Mouse (Mus musculus) lung, embryonic 14.5 days (tissue): ENCODE data around the gene Lrrc8d. TPM values are rescaled to one million over a fixed set of nuclear protein-coding genes. Genes with fewer than 3 reads are reported as not detected.

Experiments used
- ATAC-seq: fragments of 200-750 bp; cut with Nextera tagmentation; 2 replicates; pipeline ENCODE4 v1.8.0; 2017; ENCODE audit warnings: mild to moderate bottlenecking, moderate TSS enrichment, moderate library complexity; ENCODE audit not compliant: insufficient read depth
- DNase-seq: peaks from one replicate; pipeline ENCODE4 v3.0.0-alpha.2; 2015
- H3K27ac ChIP-seq: fragments of 300-500 bp; sonication (generic); 2 replicates; pipeline ENCODE4 v1.5.1; 2014; ENCODE audit warnings: low read depth, mild to moderate bottlenecking, moderate library complexity
- H3K27me3 ChIP-seq: fragments of 300-500 bp; sonication (generic); 2 replicates; pipeline ENCODE4 v1.6.1; 2014; ENCODE audit warnings: low read length, control low read depth; ENCODE audit not compliant: insufficient read depth
- H3K36me3 ChIP-seq: fragments of 300-500 bp; sonication (generic); 2 replicates; pipeline ENCODE4 v1.6.1; 2014; ENCODE audit warnings: control low read depth; ENCODE audit not compliant: insufficient read depth
- H3K4me1 ChIP-seq: fragments of 300-500 bp; sonication (generic); 2 replicates; pipeline ENCODE4 v1.6.1; 2014; ENCODE audit warnings: antibody characterized with exemption, control low read depth; ENCODE audit not compliant: insufficient read depth
- H3K4me2 ChIP-seq: fragments of 300-500 bp; sonication (generic); 2 replicates; pipeline ENCODE4 v1.6.1; 2014; ENCODE audit warnings: mild to moderate bottlenecking
- H3K4me3 ChIP-seq: fragments of 300-500 bp; sonication (generic); 2 replicates; pipeline ENCODE4 v1.5.1; 2014; ENCODE audit warnings: low read depth, low read length
- H3K9ac ChIP-seq: fragments of 300-500 bp; sonication (generic); 2 replicates; pipeline ENCODE4 v1.6.1; 2014
- H3K9me3 ChIP-seq: fragments of 300-500 bp; sonication (generic); 2 replicates; pipeline ENCODE4 v1.6.1; 2016; ENCODE audit warnings: low read depth, low read length, control low read depth
- CTCF ChIP-seq: IDR thresholded peaks from 2 replicates; pipeline ENCODE4 v1.5.1; 2016; ENCODE audit warnings: antibody characterized with exemption, low read depth
- WGBS: fragments of 180-500 bp; shearing (Covaris S2); extraction: QIAGEN DNeasy Blood & Tissue Kit; methylation state at CpG from one replicate; pipeline ENCODE4 v1.1.7; 2014; 5-methylcytosine and 5-hydroxymethylcytosine counted together
- polyA plus RNA-seq: library from polyadenylated mRNA; unstranded; fragments of >200 nt; fragmentation: Nextera tagmentation; extraction: Ambion mirVana; gene quantifications from 2 replicates; pipeline ENCODE4 v1.2.1, GENCODE M21; 2014

Gene Lrrc8d
- polyA plus RNA-seq, 1 experiment from 2014 or later = 25.0 TPM

DNA sequence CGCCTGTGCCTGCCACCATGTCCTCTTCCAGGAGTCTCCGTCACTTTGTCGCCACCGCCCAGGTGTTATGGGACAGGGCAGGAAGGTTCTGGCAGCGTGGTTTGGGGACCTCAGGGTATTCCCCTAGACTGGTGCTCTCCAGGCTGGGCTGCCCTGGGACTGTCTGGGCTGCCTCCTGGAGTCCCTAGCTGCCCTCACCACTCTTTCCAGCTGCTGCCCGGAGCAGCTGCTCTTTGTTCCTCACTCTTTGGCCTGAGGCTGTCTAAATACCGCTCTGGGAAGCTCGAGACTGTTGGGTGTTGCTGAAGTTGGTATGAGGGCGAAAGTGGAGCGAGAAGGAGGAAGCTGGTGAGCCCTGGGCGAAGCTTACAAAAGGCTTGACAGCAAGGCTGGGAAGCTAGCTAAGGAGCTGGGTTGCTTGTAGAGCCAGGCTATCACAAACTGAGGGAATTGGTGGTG, 32.7 kb downstream of the Lrrc8d start:
- 21% methylated on average over 11 of the region's 11 CpGs for WGBS
- H3K9ac ChIP-seq = peak overlapping the region; percentile 61

DNA sequence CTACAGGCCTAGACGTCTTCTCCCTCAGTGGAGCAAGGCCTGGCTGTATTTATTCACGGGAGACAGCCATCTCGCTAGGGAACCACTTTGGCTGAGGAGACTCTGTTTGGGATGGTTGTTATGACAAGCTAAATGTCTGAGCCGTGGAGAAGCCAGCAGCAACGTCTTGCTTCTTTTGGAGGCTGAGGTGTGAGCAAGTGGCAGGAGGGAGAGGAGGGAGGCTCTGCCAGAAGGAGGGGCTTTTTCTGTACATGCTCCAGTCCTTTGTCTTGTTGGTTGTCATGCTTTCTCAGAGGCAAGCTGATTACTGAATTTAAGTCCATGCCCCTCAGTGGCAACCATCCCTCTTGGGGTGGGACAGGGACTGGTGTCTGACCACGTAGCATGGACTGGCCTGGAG, 33.5 kb downstream of the Lrrc8d start:
- H3K4me1 ChIP-seq = peaks cover 10% of the 10 kb centered on the region; the same call in 1 of the 2 replicates
- no peak overlapping the region; the same call in 1 of the 2 replicates for H3K9ac ChIP-seq
- peak overlapping the region; percentile 84 for H3K4me2 ChIP-seq
- peak overlapping the region; percentile 87 for H3K27ac ChIP-seq
- H3K27me3 ChIP-seq = no peaks in the 10 kb centered on the region
- H3K36me3 ChIP-seq = 0 out of 2 replicates have a peak, but pooled peaks cover 3% of the 10 kb centered on the region
- H3K4me3 ChIP-seq = peak overlapping the region; percentile 49
- 48% methylated on average over 6 of the region's 6 CpGs for WGBS
- ATAC-seq (no peak; the same call in 1 of the 2 replicates), DNase-seq (peak; percentile 46)
- H3K9me3 ChIP-seq = no peaks in the 10 kb centered on the region
- no peak for TF ChIP-seq CTCF

More for the DNA sequence above, 32.7 kb downstream of the Lrrc8d start:
- Histone ChIP-seq H3K4me2 (peak overlapping the region; percentile 84), H3K27ac (peak overlapping the region; percentile 87), H3K36me3 (0 out of 2 replicates have a peak, but pooled peaks cover 3% of the 10 kb centered on the region), H3K4me1 (peaks cover 10% of the 10 kb centered on the region; the same call in 1 of the 2 replicates), H3K27me3 (no peaks in the 10 kb centered on the region), H3K9me3 (no peaks in the 10 kb centered on the region), H3K4me3 (peak overlapping the region; percentile 49)
- ATAC-seq = peak; percentile 84
- no peak for TF ChIP-seq CTCF
- peak; percentile 74 for DNase-seq

DNA sequence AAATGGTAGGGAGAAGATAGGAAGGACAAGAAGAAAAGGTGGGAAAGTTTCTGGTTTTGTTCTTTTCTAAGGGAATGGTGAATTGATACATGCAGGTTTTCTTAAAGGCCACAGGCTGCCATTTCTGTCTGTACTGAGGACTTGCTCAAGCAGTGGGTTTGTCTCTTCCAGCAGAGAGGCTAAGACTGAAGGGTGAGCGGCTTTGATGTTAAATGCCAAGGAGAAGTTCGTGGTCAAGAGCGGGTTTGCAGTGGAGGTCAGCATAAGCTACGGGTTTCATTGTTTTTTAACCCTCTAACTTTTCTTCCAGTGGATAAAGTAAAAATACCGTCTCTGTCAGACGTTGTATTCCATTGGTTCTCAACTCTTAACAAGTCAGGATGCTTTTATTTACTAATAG, 36.6 kb downstream of the Lrrc8d start:
- TF ChIP-seq CTCF = no peak
- H3K9me3 ChIP-seq = no peaks in the 10 kb centered on the region
- H3K36me3 ChIP-seq = 0 out of 2 replicates have a peak, but pooled peaks cover 11% of the 10 kb centered on the region
- H3K4me2 ChIP-seq = no peak overlapping the region
- 79% methylated on average over 6 of the region's 6 CpGs for WGBS
- H3K27me3 ChIP-seq = no peaks in the 10 kb centered on the region
- 0 out of 2 replicates have a peak, but pooled peaks cover 6% of the 10 kb centered on the region for H3K4me1 ChIP-seq
- H3K4me3 ChIP-seq = no peak overlapping the region
- no peak for ATAC-seq
- no peak for DNase-seq
- H3K27ac ChIP-seq = no peak overlapping the region
- H3K9ac ChIP-seq = no peak overlapping the region

DNA sequence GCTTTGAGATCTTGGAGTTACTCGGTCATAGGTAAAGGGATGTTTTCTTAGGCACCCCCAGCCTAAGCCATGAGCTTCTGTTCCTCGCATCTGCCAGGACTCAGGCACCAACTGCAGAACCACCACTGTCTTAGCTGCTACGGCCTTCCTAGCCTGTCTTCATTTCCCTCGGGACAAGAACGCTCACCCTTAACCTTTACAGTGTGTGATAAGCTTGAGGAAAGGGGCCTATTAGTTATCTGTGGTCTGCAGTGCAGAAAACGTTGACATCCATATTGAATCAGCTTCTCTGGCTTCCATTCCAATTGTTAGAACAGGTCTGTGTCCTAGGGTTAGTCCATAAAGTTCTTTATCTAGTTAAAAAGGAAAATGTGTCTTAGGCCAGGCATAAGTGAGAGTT, 37.4 kb downstream of the Lrrc8d start:
- DNase-seq = no peak
- H3K9ac ChIP-seq = no peak overlapping the region
- peak overlapping the region; percentile 60 for H3K27ac ChIP-seq
- no peak for TF ChIP-seq CTCF
- no peak overlapping the region for H3K4me2 ChIP-seq
- 0 out of 2 replicates have a peak, but pooled peaks cover 6% of the 10 kb centered on the region for H3K4me1 ChIP-seq
- no peaks in the 10 kb centered on the region for H3K9me3 ChIP-seq
- WGBS = 50% methylated on average over 6 of the region's 6 CpGs
- H3K27me3 ChIP-seq = no peaks in the 10 kb centered on the region
- H3K4me3 ChIP-seq = no peak overlapping the region
- H3K36me3 ChIP-seq = 0 out of 2 replicates have a peak, but pooled peaks cover 11% of the 10 kb centered on the region
- ATAC-seq = no peak

DNA sequence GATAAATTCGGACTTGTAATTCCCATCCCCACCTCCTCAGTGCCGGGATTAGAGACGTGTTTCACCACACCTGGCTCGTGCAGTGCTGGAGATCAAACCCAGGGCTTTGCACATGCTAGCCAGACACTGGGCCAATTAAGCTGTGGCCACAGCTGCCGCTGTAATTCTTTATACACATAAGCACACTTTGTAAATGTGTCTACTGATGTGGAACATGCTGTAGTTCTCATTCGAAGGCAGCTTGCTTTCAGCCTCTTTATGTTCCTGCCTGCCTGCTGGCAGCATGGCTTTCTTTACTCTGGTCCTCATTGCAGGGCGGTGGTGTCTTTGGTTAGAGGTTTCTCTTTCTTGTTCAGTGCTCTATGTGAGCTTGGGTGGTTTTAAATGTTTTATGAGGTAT, 40.7 kb downstream of the Lrrc8d start:
- no peak for TF ChIP-seq CTCF
- 44% methylated on average over 7 of the region's 7 CpGs for WGBS
- Histone ChIP-seq H3K27ac (peak overlapping the region; percentile 15; the same call in 1 of the 2 replicates), H3K4me3 (no peak overlapping the region), H3K9me3 (no peaks in the 10 kb centered on the region), H3K4me1 (0 out of 2 replicates have a peak, but pooled peaks cover 10% of the 10 kb centered on the region), H3K4me2 (no peak overlapping the region), H3K27me3 (no peaks in the 10 kb centered on the region), H3K36me3 (0 out of 2 replicates have a peak, but pooled peaks cover 8% of the 10 kb centered on the region), H3K9ac (no peak overlapping the region)
- ATAC-seq (no peak), DNase-seq (peak; percentile 68)

DNA sequence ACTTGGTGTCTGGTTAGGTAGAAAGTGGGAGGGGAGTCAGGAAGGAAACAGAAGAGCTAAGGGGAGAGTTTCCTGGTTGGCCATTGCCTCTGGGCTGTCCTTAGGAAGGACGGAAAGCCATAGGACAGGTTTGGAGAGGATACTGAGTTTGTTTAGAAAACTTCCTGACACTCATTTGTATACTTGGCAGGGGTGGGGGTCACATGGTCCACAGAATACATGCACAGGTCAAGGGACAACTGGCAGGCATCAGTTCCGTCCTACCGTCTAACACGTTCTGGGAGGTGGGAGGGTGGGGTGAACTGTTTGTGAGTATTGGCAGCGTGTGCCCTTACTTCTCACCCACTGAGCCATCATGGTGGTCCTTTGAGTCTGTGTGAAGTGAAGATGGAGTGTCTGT, 42.9 kb downstream of the Lrrc8d start:
- peak; percentile 33; the same call in 1 of the 2 replicates for ATAC-seq
- Histone ChIP-seq H3K4me3 (no peak overlapping the region), H3K9me3 (no peaks in the 10 kb centered on the region), H3K27me3 (no peaks in the 10 kb centered on the region), H3K36me3 (0 out of 2 replicates have a peak, but pooled peaks cover 8% of the 10 kb centered on the region), H3K4me2 (no peak overlapping the region), H3K27ac (no peak overlapping the region), H3K9ac (no peak overlapping the region), H3K4me1 (0 out of 2 replicates have a peak, but pooled peaks cover 10% of the 10 kb centered on the region)
- peak; percentile 19 for DNase-seq
- no peak for TF ChIP-seq CTCF
- WGBS = 46% methylated on average over 5 of the region's 5 CpGs

DNA sequence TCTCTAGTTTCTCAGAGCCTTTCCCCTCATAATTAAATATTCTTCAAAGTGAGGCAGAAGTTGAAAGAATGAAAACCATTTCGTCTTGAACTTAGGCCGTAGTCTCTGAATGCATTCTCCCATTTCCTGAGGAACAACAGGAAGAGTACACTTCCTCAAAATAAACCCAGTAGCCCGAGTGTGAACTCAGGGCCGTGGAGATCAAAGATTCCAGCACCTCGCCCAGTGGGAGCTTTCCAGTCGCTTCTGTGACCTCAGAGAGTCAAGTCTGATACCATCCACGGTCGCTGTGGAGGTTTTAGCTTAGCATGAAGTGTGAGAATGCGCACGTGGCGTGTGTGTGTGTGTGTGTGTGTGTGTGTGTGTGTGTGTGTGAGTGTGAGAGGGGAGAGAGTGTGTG, 45.6 kb downstream of the Lrrc8d start:
- no peaks in the 10 kb centered on the region for H3K27me3 ChIP-seq
- 0 out of 2 replicates have a peak, but pooled peaks cover 10% of the 10 kb centered on the region for H3K4me1 ChIP-seq
- 47% methylated on average over 11 of the region's 11 CpGs for WGBS
- DNase-seq (peak; percentile 34), ATAC-seq (no peak)
- H3K4me2 ChIP-seq = no peak overlapping the region
- TF ChIP-seq CTCF = no peak
- no peaks in the 10 kb centered on the region for H3K9me3 ChIP-seq
- H3K9ac ChIP-seq = no peak overlapping the region
- H3K4me3 ChIP-seq = no peak overlapping the region
- H3K36me3 ChIP-seq = 0 out of 2 replicates have a peak, but pooled peaks cover 1% of the 10 kb centered on the region
- peak overlapping the region; percentile 18; the same call in 1 of the 2 replicates for H3K27ac ChIP-seq
